Mouse (Mus musculus): ENCODE data around the gene Mypn. TPM values are rescaled to one million over a fixed set of nuclear protein-coding genes. Genes with fewer than 3 reads are reported as not detected.

Mypn gene
- total RNA-seq, 2 experiments from 2014 or later = 94.1 to 106 TPM

DNA sequence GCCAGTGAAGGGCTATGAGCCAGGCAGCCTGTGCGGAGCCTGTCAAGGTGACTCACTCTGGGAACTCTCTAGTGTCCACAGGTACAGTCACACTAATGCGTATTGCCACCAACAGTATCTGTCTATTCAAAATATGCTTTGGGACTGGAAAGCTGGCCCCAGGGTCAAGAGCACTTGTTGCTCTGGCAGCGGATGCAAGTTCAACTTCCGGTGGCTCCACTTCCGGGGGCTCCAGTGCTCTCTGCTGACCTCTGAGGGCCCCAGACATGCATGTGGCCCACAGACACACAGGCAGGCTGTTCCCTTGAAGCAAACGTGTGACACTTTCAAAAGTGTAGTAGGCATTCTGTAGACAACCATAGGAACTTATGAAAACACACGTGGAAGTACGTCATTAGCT, 2.2 kb downstream of the Mypn start:
- DNase-seq = no peak

DNA sequence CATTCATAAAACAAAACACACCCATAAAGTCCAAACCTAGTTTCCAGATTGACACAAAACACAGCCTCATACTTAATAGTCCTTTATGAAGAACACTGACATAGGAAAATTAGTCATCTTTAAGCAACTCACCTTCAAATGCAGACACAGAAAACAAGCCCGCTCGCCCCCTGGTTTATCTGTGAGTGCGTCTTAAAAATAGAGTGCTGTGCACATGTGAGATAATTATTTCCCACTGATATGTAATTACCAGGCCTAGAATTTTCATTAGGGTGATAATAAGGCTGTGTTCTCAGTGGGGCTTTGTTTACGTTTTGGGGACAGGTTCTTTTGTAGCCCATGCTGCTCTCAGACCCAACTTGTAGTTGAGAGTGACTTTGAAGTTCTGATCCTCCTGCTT, 4.7 kb downstream of the Mypn start:
- DNase-seq = no peak

DNA sequence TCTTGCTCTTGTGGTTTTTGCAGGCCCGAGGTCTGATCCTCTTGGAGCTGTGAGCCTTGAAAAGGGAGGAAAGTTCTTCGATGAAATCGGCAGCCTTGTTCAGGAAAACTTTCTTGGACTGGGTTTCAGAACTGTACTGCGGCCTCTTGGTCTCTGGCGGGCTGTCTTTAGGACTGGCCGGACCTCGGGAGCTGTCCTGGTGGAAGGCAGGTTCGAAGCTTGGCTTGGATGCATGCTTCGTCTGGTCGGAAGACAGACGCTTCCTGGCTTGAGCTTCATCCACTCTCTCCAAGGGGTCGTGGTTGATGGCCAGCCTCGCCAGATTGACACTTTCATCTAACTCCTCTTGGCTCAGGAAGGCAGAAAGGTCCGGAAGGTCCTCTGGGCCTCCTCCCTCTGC, 11.0 kb downstream of the Mypn start:
- DNase-seq = no peak

DNA sequence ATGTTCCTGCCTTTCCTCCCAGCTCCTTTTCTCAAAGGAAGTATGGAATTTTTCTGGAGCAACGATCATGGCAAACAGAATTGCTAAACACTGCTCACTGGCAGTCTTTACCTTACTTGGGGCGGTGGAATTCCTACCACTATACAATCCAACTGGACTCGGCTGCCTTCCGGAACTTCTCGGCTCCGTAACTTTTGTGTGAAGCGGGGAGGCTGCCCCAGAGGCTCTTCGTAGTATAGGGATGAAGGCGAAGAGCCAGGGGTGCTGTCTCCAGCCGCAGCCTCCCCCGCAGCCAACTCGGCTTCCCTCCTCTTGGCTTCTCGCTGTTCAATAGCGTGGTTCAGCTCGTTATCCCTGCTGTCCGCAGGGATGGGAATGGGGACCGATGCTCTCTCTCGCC, 11.5 kb downstream of the Mypn start:
- no peak for DNase-seq

DNA sequence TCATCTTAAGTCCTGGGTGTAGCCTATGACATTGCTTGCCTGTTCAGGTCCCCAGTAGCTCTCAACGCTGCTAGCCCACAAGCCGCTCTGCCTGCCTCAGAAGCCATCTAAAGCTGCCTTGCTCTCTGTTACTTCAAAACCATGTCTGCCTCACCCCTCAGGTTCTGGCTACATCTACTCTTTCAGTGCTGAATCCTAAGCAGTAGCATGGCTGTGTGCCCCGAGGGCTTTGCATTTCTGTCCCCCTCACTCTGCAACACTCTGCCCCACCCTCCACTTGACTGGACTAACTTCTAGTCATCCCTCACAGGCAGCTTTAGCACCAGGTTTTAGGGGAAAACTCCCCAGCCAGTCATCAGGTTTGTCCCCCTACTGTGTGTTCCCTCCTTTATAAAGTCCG, 19.3 kb downstream of the Mypn start:
- DNase-seq = no peak

DNA sequence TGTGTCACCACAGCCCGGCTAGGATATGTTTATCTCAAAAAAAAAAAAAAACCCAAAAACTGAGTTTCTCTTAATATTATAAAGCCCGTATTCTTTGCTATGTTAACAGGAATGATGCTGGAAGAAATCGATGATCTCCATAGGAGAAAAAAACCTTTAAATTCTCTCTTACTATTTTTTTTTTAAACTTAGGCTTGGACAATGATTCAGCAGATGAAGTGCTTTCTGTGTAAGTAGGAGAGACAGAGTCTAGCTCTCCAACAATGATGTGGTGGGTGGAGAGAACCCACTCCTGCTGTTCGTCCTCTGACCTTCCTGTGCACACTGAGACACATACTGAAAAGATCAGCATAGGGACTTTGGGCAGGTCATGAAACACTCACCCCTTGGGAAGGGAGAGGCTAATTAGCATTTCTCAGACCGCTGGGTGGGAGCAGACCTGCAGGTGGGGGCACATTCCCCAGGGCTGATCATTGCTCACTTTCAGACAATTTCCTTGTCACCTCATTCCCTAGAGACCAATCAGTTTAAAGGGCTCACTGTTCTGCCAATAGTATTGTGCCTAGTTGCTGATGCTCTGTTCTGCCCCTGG, 21.5 kb downstream of the Mypn start:
- DNase-seq = no peak

DNA sequence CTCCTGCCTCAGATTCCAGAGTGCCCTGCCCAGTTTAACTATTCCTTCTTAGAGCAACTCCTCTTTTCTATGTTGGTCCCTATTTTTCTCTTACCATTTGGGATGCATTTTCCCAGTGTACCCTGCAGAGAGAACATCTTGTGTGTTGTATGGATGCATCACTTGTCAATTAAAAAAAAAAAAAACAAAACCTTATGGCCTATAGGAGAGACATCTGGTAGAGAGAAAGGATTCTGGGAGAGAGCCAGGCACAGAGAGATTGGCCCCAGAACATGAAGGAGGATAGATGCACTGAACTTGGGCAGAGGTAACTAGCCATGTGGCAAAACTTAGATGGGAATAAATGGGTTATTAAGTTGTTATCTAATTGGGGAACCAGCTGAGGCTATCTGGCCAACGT, 22.6 kb downstream of the Mypn start:
- DNase-seq = no peak

DNA sequence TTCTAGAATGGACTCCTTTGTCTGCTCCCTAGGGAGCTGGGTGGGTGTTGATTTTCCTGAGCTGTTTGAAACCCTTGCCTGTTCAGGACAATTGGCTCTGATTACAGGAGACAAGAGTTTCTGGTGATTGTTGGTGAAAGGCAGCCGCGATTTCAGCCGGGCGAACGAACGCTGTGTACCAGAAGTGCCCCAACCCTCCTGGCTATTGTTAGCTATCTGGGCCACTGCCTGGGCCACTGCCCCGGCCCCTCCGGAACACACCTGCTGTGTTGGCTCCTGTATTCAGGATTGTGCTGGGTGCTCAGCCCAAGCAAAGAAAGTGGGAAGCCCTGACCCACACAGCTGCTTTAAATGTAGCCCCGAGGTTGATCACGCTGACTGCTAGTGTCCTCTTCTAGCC, 24.2 kb downstream of the Mypn start:
- DNase-seq = peak; percentile 55 to 71

DNA sequence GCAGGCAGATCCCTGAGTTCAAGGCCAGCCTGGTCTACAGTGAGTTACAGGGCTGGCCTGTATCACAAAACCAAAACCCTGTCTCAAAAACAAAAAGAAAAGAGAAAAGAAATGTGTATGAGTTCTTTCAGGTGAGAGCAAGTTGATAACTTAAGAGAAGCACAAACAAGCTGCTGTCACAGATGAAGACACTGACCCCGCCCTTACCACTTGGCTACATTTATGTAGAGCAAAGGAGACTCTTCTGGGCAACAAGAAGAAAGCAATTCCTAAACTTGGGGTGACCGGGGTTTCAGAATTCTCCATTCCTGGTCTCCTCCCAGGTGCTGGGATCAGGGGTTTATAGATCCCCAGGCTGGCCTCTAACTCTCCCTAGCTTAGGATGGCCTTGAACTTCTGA, 25.4 kb downstream of the Mypn start:
- no peak for DNase-seq

DNA sequence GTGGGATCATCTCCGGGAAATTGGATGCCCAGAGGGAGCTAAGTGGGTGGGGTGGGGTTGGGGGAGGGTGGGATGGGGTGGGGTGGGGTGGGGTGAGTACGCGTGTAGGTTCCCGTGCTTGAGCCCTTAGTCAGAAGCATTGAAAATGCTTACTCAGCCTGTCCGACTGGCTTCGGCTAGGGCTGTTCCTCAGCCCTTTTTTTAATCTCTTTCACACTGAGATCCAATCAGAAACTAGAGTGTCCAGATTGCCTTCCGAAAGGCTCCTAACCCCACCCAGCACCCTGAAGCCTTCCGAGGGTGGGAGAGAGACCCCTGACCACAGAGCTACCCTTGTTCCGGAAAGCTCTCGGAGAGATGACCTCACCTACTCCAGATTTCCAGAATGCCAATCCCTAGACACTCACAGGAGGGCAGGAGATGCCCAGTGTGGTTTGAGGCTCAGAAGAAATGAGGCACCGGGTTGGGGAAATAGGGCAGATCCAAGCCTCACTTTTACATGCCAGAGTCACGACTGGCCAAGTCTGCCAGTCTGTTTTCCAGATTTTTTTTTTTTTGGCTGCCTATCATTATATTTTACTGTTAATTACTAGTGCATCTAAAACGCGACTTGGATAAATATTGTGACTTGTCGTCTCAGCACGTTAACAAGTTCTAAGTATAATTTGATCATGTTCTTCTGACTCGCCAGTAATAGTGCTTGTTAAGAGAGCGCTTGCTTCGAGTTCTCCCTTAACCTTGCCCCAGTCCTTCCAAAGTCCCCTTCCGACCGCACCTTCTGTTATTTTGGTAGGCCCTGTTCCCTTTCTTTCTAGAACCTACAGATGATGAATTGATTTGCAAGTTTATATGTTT, 26.2 kb downstream of the Mypn start:
- DNase-seq = peak; percentile 38 to 47

DNA sequence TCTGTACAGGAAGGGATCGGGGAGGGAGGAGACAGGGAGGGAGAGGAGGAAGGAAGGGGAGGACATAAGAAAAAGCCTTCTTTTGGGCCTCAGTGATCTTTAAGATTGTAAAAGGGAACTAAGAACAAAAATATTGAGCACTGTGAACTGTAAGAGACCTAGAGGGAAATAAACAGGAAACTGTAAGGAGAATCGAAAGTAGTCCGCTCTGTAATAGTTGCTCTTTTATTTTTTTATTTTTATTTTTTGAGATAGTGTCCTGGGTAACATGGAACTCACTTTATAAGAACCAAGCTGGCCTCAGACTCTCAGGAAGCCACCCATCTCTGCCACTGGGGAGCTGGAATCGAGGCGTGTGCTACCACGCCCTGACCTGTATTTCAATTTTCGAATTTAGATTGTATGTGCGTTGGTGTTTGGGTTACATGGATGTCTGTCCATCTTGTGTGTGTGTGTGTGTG, 27.3 kb downstream of the Mypn start:
- DNase-seq = peak in 1 of 2 experiments; percentile 44

DNA sequence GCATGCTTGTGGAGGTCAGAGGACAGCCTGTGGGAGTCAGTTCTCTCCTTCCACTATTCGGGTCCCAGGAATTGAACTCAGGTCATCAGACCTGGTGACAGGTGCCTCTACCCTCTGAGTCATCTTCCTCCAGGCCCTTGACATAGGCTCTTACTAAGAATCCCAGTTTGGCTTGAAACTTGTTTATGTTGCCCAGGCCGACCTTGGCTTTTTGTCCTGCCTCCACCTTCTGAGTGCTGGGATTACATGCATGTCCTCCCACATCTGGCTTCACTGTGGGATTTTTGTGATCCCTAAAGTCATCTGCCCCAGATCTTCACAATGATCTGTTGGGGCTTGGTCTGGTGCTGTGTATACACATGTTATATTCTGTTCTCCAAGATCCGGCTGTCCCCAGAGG, 31.7 kb downstream of the Mypn start:
- no peak for DNase-seq

DNA sequence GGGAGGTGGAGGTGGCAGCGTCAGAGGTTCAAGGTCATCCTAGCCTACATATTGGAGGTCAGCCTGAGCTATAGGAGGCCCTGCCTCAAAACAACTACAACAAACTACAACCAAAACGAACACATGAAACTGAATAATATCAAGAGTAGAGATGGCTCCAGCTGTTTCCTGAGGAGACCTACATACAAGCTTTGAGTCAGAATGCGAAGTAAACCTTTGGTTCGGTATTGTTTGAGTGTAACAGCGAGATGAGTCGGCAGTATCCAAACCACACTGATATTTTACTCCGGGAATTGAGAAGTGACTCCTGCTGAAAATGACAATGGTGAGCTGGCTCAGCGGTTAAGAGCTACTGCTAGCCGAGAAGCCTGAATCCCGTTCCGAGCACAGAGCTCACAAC, 34.2 kb downstream of the Mypn start:
- DNase-seq = no peak

DNA sequence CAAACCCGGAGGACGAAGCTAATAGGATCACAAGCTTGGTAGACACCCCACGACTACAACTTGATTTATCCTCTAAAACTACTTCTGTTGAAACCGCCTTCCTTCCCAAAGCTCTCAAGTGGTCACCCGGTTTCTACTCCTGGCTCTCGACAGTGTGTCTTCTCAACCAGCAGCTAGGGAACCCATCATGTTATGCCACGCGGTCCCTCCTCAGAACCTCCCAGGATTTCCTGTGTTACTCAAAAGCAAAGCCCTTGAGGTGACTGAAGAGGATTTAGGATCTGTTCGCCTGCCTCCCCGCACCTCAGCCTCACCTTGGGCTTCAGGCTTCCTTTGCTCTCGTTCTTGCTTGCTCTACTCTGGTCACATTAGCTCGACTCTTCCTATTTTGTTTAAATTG, 35.6 kb downstream of the Mypn start:
- DNase-seq = no peak

DNA sequence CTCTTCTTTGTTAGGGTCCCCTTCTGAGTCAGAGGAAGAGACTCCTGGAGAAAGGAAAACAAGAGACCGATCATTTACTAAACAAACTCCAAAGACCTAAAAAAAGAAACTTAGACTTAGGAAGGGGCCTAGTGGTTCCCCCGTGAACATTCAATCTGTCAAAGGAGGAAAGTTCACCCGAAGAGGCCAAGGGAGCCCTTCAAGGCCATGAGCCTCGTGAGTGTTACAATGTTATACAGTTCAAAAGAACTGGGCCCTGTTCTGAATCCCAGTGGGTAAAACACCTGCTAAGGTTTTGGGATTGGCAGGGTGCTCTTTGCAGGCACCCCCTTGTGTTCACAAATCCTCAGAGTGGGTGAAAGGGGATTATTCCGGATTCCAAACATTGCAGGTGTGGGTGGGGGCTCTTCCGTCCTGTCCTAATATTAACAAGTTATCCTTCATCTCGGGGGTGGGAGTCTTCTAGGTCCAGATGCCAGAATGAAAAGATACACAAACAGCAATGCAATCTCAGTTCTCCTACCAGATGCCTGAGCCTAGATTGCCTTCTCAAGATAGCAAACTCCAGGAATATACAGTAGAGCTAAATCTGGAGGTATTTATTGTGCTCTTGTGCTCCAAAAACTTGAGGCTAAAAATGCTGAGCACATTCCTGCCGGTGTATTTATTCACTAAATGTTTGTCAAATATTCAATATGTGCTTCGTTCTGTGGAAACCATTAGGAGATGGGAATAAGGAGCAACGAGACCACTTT, 36.3 kb downstream of the Mypn start:
- DNase-seq = no peak

DNA sequence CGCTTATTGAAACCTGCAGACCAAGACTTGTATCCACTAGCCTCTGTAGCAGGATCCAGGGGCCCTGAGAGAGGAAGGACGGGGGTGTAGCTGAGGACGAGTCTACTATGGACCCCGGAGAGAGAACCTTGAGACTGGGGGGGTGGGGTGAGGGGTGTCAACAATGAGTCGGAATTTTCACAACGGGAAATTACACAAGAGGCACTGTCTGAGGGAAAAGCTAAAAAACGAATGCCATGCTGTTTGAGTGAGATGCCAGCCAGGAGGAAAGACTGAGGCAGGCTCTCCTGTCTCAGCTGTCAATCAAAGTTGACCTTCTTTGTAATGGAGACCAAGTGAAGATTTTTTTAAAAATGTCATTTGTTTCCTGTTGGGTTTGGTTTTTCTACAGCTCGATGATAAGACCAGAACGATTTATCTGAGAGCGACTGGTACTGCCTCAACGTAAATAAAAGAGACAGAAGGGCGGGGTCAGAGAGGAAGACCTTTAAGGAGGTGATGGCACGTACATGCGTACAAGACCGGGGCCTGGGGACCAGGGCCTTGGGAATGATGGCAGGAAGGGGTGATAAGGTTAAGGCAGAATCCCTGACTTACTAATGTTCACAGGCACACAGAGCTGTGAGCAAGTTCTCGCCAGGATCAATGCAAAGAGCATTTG, 37.9 kb downstream of the Mypn start:
- DNase-seq = no peak

DNA sequence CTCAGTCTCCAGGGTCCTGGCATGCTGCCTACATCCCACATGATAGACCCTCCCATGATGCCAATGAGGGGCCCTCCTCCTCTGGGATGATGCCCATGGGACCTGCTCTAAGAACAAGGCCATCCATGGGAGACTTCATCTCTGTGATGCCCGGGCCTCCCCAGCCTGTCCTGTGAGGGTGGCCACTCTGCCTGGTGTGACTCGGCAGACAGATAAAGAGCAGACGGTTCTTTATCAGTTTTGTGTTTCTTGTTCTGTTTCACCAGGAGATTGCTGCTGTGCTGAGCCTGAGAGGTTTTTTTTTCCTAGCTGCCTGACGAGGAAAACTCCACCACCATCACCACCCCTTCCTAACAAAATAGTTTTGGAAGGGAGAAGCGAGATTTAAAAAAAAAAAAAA, 42.5 kb downstream of the Mypn start:
- DNase-seq = no peak

DNA sequence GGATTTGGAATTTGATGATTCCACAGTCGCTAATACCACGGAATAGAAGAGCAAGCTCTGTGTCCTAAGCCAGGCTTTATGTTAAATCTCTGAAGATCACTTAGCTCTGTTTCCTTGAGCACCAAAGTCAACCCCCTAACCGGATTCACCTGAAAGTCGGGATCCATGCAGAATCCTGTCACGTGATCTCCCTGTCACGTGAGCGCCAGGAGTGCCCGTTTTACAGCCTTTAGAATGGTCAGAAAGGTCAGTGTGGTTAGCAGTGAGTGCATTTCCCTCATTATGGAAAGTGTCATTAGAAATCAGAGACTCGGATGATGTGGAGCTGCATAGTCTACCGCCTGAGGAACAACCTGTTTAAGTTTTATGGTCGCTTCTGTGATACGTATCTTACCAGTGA, 43.1 kb downstream of the Mypn start:
- DNase-seq = no peak

DNA sequence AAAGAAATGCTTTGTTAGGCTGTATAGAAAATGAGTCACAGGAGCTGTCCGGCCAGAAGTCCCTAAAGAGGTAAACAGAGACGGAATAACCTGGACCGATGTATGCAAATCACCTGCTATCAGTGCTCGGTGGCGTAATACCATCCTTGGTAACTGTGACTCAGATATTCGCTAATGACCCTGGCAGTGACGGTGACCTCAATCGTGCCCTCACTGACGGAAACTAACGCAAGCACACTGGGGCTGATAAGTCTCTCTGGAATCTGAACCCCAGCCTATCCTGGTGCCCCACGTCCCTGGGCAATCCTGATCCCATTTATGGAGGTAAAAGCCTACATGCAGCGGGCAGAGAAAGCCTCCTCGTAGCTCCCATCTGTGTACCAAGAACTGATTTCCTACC, 45.6 kb downstream of the Mypn start:
- DNase-seq = peak; percentile 65 to 67

DNA sequence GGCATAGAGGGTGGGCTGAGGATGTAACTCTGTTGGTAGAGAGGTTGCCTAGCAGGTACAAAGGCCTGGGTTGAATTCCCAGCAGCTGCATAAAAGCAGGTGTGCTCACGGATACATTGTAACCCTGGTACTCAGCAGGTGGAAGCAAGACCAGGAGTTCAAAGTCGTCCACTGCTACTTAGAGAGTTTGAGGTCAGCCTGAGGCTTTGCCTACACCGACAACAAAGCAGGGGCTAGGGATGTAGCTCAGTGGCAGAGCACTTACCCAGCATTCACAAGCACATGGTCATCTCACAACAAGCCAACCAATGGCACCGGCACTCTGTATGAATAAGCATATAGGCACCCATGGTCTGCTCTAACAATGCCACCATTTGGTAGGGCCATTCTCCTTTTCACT, 46.3 kb downstream of the Mypn start:
- no peak for DNase-seq

DNA sequence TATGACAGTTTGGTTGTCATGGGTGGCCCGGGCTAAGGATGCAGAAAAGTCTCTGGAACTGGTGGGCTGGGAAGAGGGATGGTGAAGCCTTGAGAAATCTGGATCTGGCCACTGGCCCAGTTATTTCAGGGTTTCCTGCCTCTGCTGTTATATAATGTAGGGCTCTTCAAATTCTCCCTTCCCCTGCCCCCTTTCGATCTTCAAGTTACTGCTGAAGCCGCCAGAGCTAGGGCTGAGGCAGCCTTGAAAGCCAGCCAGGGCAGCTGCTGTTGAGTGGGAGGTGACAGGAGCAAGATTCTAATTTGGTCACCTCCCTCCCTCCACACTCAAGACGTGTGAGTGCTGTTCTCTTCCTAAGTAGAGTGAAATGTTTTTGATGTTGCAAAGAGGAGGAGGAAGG, 46.8 kb downstream of the Mypn start:
- peak; percentile 71 to 83 for DNase-seq

DNA sequence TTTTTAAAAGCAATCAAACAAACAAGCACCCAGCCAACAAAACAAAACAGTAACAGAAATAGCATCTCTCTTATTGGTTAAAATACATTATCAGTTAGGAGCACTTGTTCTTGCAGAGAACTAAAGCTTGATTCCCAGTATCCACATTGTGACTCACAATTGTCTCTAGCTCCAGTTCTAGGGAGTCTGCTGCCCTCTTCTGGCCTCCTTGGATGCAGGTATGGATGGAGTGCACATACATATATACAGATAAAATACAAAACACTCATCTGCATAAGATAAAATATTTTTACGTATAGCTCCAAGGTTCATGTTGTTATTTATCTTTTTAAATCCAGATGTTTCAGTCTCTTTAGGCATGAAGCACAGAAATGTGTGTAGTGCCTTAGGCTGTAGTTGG, 47.4 kb downstream of the Mypn start:
- no peak for DNase-seq
